Mouse (Mus musculus): ENCODE data around the gene Cpa5. TPM values are rescaled to one million over a fixed set of nuclear protein-coding genes. Genes with fewer than 3 reads are reported as not detected.

The Cpa5 gene
- polyA plus RNA-seq, 1 experiment = not detected

GRCm38 (mm10) chr6:30654932-30655331, 44.1 kb downstream of the Cpa5 start:
- TF ChIP-seq FLI1 (IDR thresholded peaks at IDR 0.05; ENCODE audit: low read length) (no peak), GATA1 (IDR thresholded peaks at IDR 0.05; ENCODE audit: borderline replicate concordance, low read length) (no peak)

GRCm38 (mm10) chr6:30657279-30657678, 46.5 kb downstream of the Cpa5 start:
- TF ChIP-seq FLI1 (IDR thresholded peaks at IDR 0.05; ENCODE audit: low read length) (no peak), GATA1 (IDR thresholded peaks at IDR 0.05; ENCODE audit: borderline replicate concordance, low read length) (no peak)
- H3K4me3 ChIP-seq (replicated peaks) = no peak overlapping the region
- peaks cover 5% of the 10 kb centered on the region for H3K27me3 ChIP-seq (replicated peaks)
- no peaks in the 10 kb centered on the region for H3K9me3 ChIP-seq
- peaks cover 21% of the 10 kb centered on the region for H3K4me1 ChIP-seq
- H3K36me3 ChIP-seq (replicated peaks; ENCODE audit: low read length) = peaks cover 62% of the 10 kb centered on the region

More at GRCm38 (mm10) chr6:30654932-30655331, 44.1 kb downstream of the Cpa5 start:
- Histone ChIP-seq H3K4me1 (peaks cover 16% of the 10 kb centered on the region), H3K4me3 (replicated peaks) (no peak overlapping the region), H3K36me3 (replicated peaks; ENCODE audit: low read length) (peaks cover 55% of the 10 kb centered on the region), H3K9me3 (no peaks in the 10 kb centered on the region), H3K27me3 (replicated peaks) (peaks cover 5% of the 10 kb centered on the region)

- TF ChIP-seq FLI1 (IDR thresholded peaks at IDR 0.05; ENCODE audit: low read length) (no peak), GATA1 (IDR thresholded peaks at IDR 0.05; ENCODE audit: borderline replicate concordance, low read length) (no peak)
- Histone ChIP-seq H3K4me1 (peaks cover 18% of the 10 kb centered on the region), H3K4me3 (replicated peaks) (no peak overlapping the region), H3K9me3 (no peaks in the 10 kb centered on the region), H3K36me3 (replicated peaks; ENCODE audit: low read length) (peaks cover 60% of the 10 kb centered on the region), H3K27me3 (replicated peaks) (peaks cover 5% of the 10 kb centered on the region)
These were observed 47.8 kb downstream of the Cpa5 start for GRCm38 (mm10) chr6:30658619-30659018.

GRCm38 (mm10) chr6:30664776-30665175, 54.0 kb downstream of the Cpa5 start:
- Histone ChIP-seq H3K4me1 (peaks cover 16% of the 10 kb centered on the region), H3K27me3 (replicated peaks) (no peaks in the 10 kb centered on the region), H3K9me3 (no peaks in the 10 kb centered on the region), H3K4me3 (replicated peaks) (no peak overlapping the region), H3K36me3 (replicated peaks; ENCODE audit: low read length) (peaks cover 16% of the 10 kb centered on the region)
- TF ChIP-seq GATA1 (IDR thresholded peaks at IDR 0.05; ENCODE audit: borderline replicate concordance, low read length) (no peak), FLI1 (IDR thresholded peaks at IDR 0.05; ENCODE audit: low read length) (no peak)

GRCm38 (mm10) chr6:30665296-30665695, 54.5 kb downstream of the Cpa5 start:
- H3K27me3 ChIP-seq (replicated peaks) = no peaks in the 10 kb centered on the region
- no peak for TF ChIP-seq FLI1 (IDR thresholded peaks at IDR 0.05; ENCODE audit: low read length)
- no peak for TF ChIP-seq GATA1 (IDR thresholded peaks at IDR 0.05; ENCODE audit: borderline replicate concordance, low read length)
- no peaks in the 10 kb centered on the region for H3K9me3 ChIP-seq
- peaks cover 16% of the 10 kb centered on the region for H3K4me1 ChIP-seq
- no peak overlapping the region for H3K4me3 ChIP-seq (replicated peaks)
- peaks cover 16% of the 10 kb centered on the region for H3K36me3 ChIP-seq (replicated peaks; ENCODE audit: low read length)

GRCm38 (mm10) chr6:30666043-30666442, 55.2 kb downstream of the Cpa5 start:
- peaks cover 9% of the 10 kb centered on the region for H3K36me3 ChIP-seq (replicated peaks; ENCODE audit: low read length)
- H3K4me1 ChIP-seq = peaks cover 14% of the 10 kb centered on the region
- no peaks in the 10 kb centered on the region for H3K27me3 ChIP-seq (replicated peaks)
- H3K9me3 ChIP-seq = no peaks in the 10 kb centered on the region
- no peak overlapping the region for H3K4me3 ChIP-seq (replicated peaks)
- TF ChIP-seq FLI1 (IDR thresholded peaks at IDR 0.05; ENCODE audit: low read length) = no peak
- no peak for TF ChIP-seq GATA1 (IDR thresholded peaks at IDR 0.05; ENCODE audit: borderline replicate concordance, low read length)

GRCm38 (mm10) chr6:30667585-30667984, 56.8 kb downstream of the Cpa5 start:
- Histone ChIP-seq H3K27me3 (replicated peaks) (no peaks in the 10 kb centered on the region), H3K4me3 (replicated peaks) (no peak overlapping the region), H3K36me3 (replicated peaks; ENCODE audit: low read length) (peaks cover 9% of the 10 kb centered on the region), H3K4me1 (peaks cover 30% of the 10 kb centered on the region), H3K9me3 (no peaks in the 10 kb centered on the region)
- TF ChIP-seq GATA1 (IDR thresholded peaks at IDR 0.05; ENCODE audit: borderline replicate concordance, low read length) (no peak), FLI1 (IDR thresholded peaks at IDR 0.05; ENCODE audit: low read length) (no peak)

- Histone ChIP-seq H3K9me3 (no peaks in the 10 kb centered on the region), H3K4me1 (peaks cover 54% of the 10 kb centered on the region), H3K27me3 (replicated peaks) (no peaks in the 10 kb centered on the region), H3K36me3 (replicated peaks; ENCODE audit: low read length) (peaks cover 9% of the 10 kb centered on the region), H3K4me3 (replicated peaks) (peak overlapping the region; percentile 15)
- TF ChIP-seq FLI1 (IDR thresholded peaks at IDR 0.05; ENCODE audit: low read length) = no peak
These were observed 60.9 kb downstream of the Cpa5 start for GRCm38 (mm10) chr6:30671696-30672095.

- no peaks in the 10 kb centered on the region for H3K9me3 ChIP-seq
- peaks cover 19% of the 10 kb centered on the region for H3K36me3 ChIP-seq (replicated peaks; ENCODE audit: low read length)
- TF ChIP-seq GATA1 (IDR thresholded peaks at IDR 0.05; ENCODE audit: borderline replicate concordance, low read length) (no peak), FLI1 (IDR thresholded peaks at IDR 0.05; ENCODE audit: low read length) (no peak)
- H3K27me3 ChIP-seq (replicated peaks) = no peaks in the 10 kb centered on the region
- H3K4me3 ChIP-seq (replicated peaks) = no peak overlapping the region
- peaks cover 51% of the 10 kb centered on the region for H3K4me1 ChIP-seq
These were observed 63.2 kb downstream of the Cpa5 start for GRCm38 (mm10) chr6:30673764-30674561.

GRCm38 (mm10) chr6:30674714-30675280, 64.0 kb downstream of the Cpa5 start:
- Histone ChIP-seq H3K36me3 (replicated peaks; ENCODE audit: low read length) (peaks cover 18% of the 10 kb centered on the region), H3K9me3 (no peaks in the 10 kb centered on the region), H3K4me1 (peaks cover 51% of the 10 kb centered on the region), H3K4me3 (replicated peaks) (no peak overlapping the region), H3K27me3 (replicated peaks) (no peaks in the 10 kb centered on the region)
- TF ChIP-seq FLI1 (IDR thresholded peaks at IDR 0.05; ENCODE audit: low read length) (no peak), GATA1 (IDR thresholded peaks at IDR 0.05; ENCODE audit: borderline replicate concordance, low read length) (no peak)
